Mouse (Mus musculus) cerebellum, postnatal 25 days (tissue): ENCODE results near the gene Ninl.

Experiments used
- DNase-seq, 2 experiments: peaks; one replicate each; pipeline ENCODE4 v3.0.0; 2021; ENCODE audit warnings: mixed read lengths in 2 of 2

Ninl gene

GRCm38 (mm10) chr2:151039232-151039695 lies at the start of gene Ninl, which contains the start of gene Nanp:
Ninl (minus strand) TSS chr2:151039382.
Nanp (minus strand) TSS chr2:151039398.
- DNase-seq = peak; percentile 94 to 97

GRCm38 (mm10) chr2:151056637-151057036 lies 17.5 kb upstream of the Ninl start:
- no peak for DNase-seq

- DNase-seq = no peak
These were observed 1.2 kb upstream of the Ninl start for GRCm38 (mm10) chr2:151040411-151040810.

- DNase-seq = peak in 1 of 2 experiments; percentile 40
These were observed 544 bp upstream of the Ninl start for GRCm38 (mm10) chr2:151039726-151040125.

- DNase-seq = no peak
These were observed 365 bp downstream of the Ninl start for GRCm38 (mm10) chr2:151038811-151039222.

GRCm38 (mm10) chr2:151037876-151038552 lies 1.2 kb downstream of the Ninl start:
- DNase-seq = peak; percentile 10 to 11

- no peak for DNase-seq
These were observed 1.9 kb downstream of the Ninl start for GRCm38 (mm10) chr2:151037292-151037691.

GRCm38 (mm10) chr2:151036721-151037120 lies 2.5 kb downstream of the Ninl start:
- DNase-seq = no peak

- no peak for DNase-seq
These were observed 4.7 kb downstream of the Ninl start for GRCm38 (mm10) chr2:151034435-151034834.

GRCm38 (mm10) chr2:151021158-151021557 lies 18.0 kb downstream of the Ninl start:
- no peak for DNase-seq

GRCm38 (mm10) chr2:151015316-151015715 lies 23.9 kb downstream of the Ninl start:
- no peak for DNase-seq

GRCm38 (mm10) chr2:151011273-151011672 lies 27.9 kb downstream of the Ninl start:
- no peak for DNase-seq

GRCm38 (mm10) chr2:151009515-151010085 lies 29.6 kb downstream of the Ninl start:
- no peak for DNase-seq

GRCm38 (mm10) chr2:151008939-151009509 lies 30.2 kb downstream of the Ninl start:
- DNase-seq = peak; percentile 60 to 75

GRCm38 (mm10) chr2:151008517-151008932 lies 30.7 kb downstream of the Ninl start:
- DNase-seq = no peak

- no peak for DNase-seq
These were observed 31.2 kb downstream of the Ninl start for GRCm38 (mm10) chr2:151008006-151008405.

- no peak for DNase-seq
These were observed 32.8 kb downstream of the Ninl start for GRCm38 (mm10) chr2:151006281-151006945.

- no peak for DNase-seq
These were observed 34.8 kb downstream of the Ninl start for GRCm38 (mm10) chr2:151004390-151004789.

- DNase-seq = no peak
These were observed 35.4 kb downstream of the Ninl start for GRCm38 (mm10) chr2:151003796-151004195.

GRCm38 (mm10) chr2:151001619-151002175 lies 37.5 kb downstream of the Ninl start:
- no peak for DNase-seq

- DNase-seq = peak; percentile 47 to 78
These were observed 38.6 kb downstream of the Ninl start for GRCm38 (mm10) chr2:151000402-151001178.

- DNase-seq = no peak
These were observed 40.2 kb downstream of the Ninl start for GRCm38 (mm10) chr2:150999021-150999420.
